Mouse (Mus musculus) liver, embryonic 14 days (tissue): ENCODE data around the gene Med7. TPM values are rescaled to one million over a fixed set of nuclear protein-coding genes. Genes with fewer than 3 reads are reported as not detected.

ENCODE experiments used
- polyA plus RNA-seq: library from polyadenylated mRNA; depleted of rRNA; stranded (reverse); fragments of >200 nt; gene quantifications from 2 replicates; pipeline ENCODE4 v1.2.3, GENCODE M21; 2012; rRNA removed

Gene Med7
- 28.9 and 30.9 TPM in 2 replicates for polyA plus RNA-seq

DNA sequence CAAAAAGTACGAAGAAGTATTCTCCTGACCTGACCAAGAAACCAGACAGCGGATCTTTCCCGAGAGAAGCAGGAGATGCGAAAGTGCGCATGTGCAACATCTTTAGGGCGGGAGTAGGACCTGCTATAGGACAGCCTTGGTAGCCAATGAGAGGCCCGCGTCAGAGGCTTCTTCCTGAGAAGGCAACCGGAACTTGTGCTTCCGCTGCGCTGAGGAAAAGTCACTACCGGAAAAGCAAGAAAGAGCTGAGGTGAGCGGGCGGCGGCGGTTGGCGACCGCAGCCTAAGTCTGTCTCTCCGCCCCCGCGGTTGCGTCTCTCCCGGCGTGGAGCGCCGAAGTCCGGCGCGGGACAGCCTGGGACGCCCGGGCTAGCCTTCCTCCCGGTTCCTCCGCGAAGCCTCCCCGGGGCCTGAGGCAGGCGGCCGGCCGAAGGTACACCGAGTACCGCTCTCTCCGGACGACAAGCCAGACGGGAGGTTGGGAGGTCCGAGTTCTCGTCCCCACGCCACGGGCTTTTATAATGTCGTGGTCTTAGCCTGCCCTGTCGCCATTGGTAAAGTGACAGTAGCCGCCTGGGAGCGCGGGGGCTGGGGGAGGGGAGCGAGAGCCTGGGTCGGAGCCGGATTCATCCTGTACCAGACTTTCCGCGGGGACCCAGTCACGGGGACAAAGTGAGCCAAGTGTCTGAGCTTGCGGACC, at the start of gene Med7:
TSS of gene Med7 (plus strand) at position 166 of the 699 bp plus-strand sequence.

DNA sequence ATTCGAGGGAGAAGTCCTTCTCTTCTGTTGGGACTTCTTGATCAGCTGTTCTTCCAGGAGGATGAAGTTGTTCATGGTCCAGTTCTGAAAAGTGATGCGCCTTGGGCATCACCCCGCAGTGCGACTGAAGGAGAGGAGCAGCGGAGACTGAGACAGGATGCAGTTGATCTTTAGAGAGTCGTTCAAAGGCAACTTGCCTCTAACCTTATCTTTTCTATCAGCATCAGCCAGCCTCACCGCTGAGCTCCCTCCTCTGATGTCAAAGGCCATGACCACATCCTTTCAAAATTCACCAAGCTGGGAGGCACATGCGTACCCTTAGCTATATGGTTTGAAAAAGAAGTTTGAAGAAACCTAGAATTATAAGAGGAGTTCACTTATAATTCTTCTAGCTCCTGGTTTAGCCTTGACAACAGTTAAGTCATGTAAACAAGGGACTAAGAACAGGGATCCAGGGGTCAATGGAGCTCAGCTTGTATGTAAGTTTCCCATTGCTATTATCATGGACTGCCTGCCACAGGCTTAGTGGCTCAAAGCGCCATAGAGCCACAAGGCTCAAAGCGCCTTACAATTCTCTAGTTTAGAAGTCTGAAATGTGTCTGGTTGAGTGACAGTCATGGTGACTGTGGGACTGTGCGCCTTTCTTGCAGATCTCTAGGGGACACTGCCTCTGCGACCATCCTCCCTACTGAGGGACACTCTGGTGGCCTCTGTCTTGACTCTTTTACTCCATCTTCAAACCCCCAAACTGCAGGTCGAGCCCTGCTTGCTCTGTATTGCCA, 47.2 kb upstream of the Med7 start, which contains the start of gene Itk:
TSS of gene Itk (minus strand) at position 180 of the 782 bp plus-strand sequence.

DNA sequence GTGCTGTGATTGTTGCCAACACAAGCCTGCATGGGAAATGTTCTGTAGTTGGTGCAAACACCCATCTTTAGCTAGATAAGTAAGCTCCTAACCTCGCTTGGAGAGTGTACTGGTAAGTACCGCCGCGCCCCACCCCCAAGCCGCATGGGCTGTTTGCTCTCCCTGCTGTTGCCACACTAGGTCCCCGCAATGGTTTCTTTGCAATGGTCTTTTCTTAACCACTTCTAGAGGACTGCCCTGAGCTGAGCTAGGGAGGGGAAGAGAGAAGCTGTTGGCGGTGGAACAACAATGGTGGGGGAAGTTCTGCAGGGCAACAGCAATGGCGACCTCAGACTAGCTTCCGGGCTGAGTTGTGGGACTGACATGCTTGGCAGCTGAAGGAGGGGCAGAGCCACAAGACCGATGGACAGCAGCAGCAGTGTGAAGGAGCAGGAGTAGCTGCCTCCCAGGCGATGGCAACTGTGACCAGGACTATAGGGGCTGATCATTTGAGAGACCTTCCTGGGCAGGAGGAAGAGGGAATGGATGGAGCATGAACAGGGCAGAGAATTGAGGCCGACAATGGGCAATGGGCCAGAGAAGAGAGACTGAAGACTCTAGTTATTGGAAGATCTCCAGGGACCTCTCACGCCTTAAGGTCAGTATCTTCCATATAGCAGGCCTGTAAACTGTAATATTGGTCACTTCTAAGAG, 40.4 kb upstream of the Med7 start, which contains the start of gene Fam71b:
TSS of gene Fam71b (plus strand) at position 393 of the 693 bp plus-strand sequence.

DNA sequence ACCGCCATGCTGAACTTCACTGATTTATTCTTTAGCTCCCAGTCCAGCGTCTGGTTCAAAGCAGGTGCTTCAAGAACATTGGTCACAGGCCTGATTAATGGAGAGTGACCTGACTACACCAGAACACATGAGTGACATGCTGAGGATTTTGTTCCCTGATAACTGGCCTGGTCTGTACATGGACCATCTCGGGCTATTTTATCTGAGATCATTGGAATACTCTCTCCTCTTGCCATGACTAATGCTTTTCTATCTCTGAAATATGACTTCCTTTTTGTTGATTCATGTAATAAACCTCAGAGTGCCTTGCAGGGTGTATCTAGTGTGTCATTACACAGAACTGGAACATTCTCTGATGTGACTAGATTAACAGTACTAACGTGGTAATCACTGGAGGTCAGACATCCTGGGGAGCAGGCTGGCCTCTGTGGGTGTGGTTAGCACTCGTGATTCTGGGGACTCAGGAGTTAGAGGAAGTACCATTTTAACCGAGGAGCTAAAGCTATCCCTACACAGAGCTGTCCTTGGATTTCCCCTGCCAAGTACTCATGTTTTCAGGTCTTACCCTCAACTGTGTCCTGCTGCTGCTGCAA, 17.8 kb downstream of the Med7 start, which contains the start of gene Havcr2:
TSS of gene Havcr2 (plus strand) at position 483 of the 593 bp plus-strand sequence.

Other genes starting within 250 kb of the Med7 start
- gene Fndc9, start 201.4 kb upstream of the Med7 start, polyA plus RNA-seq = not detected in 2 replicates
- 1.2 and 1.9 TPM in 2 replicates for gene Cyfip2, start 124.1 kb upstream of the Med7 start, polyA plus RNA-seq
- 0.03 and 0.05 TPM in 2 replicates for gene Itk, start 47.4 kb upstream of the Med7 start, polyA plus RNA-seq
- gene Fam71b, start 40.4 kb upstream of the Med7 start, polyA plus RNA-seq = 0.02 TPM in 2 replicates
- 0.16 and 0.17 TPM in 2 replicates for gene Havcr2, start 18.0 kb downstream of the Med7 start, polyA plus RNA-seq
- not detected in 2 replicates for gene Gm12169, start 87.3 kb downstream of the Med7 start, polyA plus RNA-seq
- not detected in 2 replicates for gene BC053393, start 134.6 kb downstream of the Med7 start, polyA plus RNA-seq
- gene Dppa1, start 192.3 kb downstream of the Med7 start, polyA plus RNA-seq = not detected in 2 replicates